ENCODE assay signal across 28 mouse cellular contexts in the genomic region with DNA sequence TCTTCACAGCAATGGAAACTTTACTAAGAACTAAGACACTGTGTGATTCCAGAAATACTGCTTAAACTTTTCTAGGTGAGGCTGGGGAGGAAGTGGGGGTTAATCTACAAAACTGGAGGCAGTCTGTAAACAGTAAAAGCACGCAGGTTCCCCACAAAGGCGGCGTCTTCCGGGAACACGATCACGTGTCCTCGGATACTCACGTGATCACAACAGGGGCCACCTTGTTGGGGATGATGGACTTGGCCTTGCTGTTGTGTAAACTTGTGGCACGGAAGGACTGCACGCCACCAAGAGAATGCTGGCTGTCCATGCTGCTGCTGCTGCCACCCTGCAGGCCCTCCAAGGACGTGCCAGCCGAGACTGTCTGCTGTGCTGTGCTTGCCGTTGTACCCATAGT. TPM values are rescaled to one million over a fixed set of nuclear protein-coding genes. Genes with fewer than 3 reads are reported as not detected.
A peak's percentile ranks its signal among the peaks of the same experiment; 100 is the strongest.
DNase-seq lines count a peak whose midpoint lies in the region; ATAC-seq and TF ChIP-seq lines count a peak whose summit lies in the region.
"Had no signal": no experiment of that assay in that cellular context is flagged by ENCODE, and none has a peak within 500 bp of the region (broad histone marks: within the 10 kb centered on the region; RNA-seq: fewer than 3 reads in every experiment).

No protein-coding gene starts in this region.

- WGBS in intestine, postnatal 0 days: 94% methylated on average over 13 of the region's 13 CpGs
- WGBS in heart, embryonic 10.5 days: 95% methylated on average over 13 of the region's 13 CpGs

- in situ Hi-C loops in ES-E14 (cut with MboI; ENCODE audit: low sequenced_read_pairs in 2 of 2, unreplicated experiment in 2 of 2): no loop called here

- peaks cover 20% of the 10 kb centered on the region for H3K9me3 ChIP-seq in megakaryocyte, embryonic 14.5 days
- H3K9me3 ChIP-seq in ES-E14 (ENCODE audit: control insufficient read depth, insufficient read depth, low read depth, low read length): no peaks in the 10 kb centered on the region
- no peaks in the 10 kb centered on the region for H3K9me3 ChIP-seq in intestine, postnatal 0 days (ENCODE audit: control insufficient read depth)
- H3K9me3 ChIP-seq in heart, embryonic 10.5 days: no peaks in the 10 kb centered on the region
- H3K9me3 ChIP-seq: embryonic facial prominence, embryonic 13.5 days; embryonic facial prominence, embryonic 15.5 days had no signal

- no peak for TF ChIP-seq CTCF in intestine, postnatal 0 days (IDR thresholded peaks at IDR 0.05; ENCODE audit: low read depth)

- DNase-seq in ES-E14 (ENCODE audit: low read depth, low spot score) (no peak), ZHBTc4 (ENCODE audit: low read depth, low spot score) (peak; percentile 70)
- DNase-seq in heart, embryonic 10.5 days (ENCODE audit: low spot score): no peak
- DNase-seq: adrenal gland, adult 2 months; adrenal gland, postnatal 10 days; adrenal gland, postnatal 25 days; cerebellum, adult 11 months; cerebellum, adult 18-20 months; cerebellum, adult 8-10 months; cerebellum, adult 9-11 months; cerebellum, postnatal 36 days; embryo, embryonic 11 days had no signal

- H3K4me2 ChIP-seq in intestine, postnatal 0 days (replicated peaks; ENCODE audit: low read depth): no peak overlapping the region
- H3K4me2 ChIP-seq: embryonic facial prominence, embryonic 13.5 days; embryonic facial prominence, embryonic 15.5 days; forebrain, embryonic 12.5 days had no signal

- H3K27ac ChIP-seq in ES-E14 (ENCODE audit: insufficient read depth, low read depth, low read length, poor library complexity, severe bottlenecking): no peak overlapping the region
- H3K27ac ChIP-seq in intestine, postnatal 0 days (ENCODE audit: low read depth, low read length): no peak overlapping the region
- no peak overlapping the region for H3K27ac ChIP-seq in heart, embryonic 10.5 days
- H3K27ac ChIP-seq: embryonic facial prominence, embryonic 13.5 days; embryonic facial prominence, embryonic 15.5 days; forebrain, embryonic 10.5 days; forebrain, embryonic 12.5 days had no signal

- H3K36me3 ChIP-seq in megakaryocyte, embryonic 14.5 days (replicated peaks; ENCODE audit: low read length): no peaks in the 10 kb centered on the region
- peaks cover 34% of the 10 kb centered on the region for H3K36me3 ChIP-seq in ES-E14 (ENCODE audit: control insufficient read depth, insufficient read depth, low read length, poor library complexity, severe bottlenecking)
- no peaks in the 10 kb centered on the region for H3K36me3 ChIP-seq in intestine, postnatal 0 days (ENCODE audit: control insufficient read depth, insufficient read depth)
- peaks cover 54% of the 10 kb centered on the region for H3K36me3 ChIP-seq in heart, embryonic 10.5 days

- peak overlapping the region; percentile 12; the same call in 1 of the 2 replicates for H3K9ac ChIP-seq in ES-E14 (ENCODE audit: insufficient read depth, low read depth, low read length, poor library complexity, severe bottlenecking)
- H3K9ac ChIP-seq in intestine, postnatal 0 days (ENCODE audit: low read depth, low read length): no peak overlapping the region
- H3K9ac ChIP-seq: embryonic facial prominence, embryonic 13.5 days; embryonic facial prominence, embryonic 15.5 days; forebrain, embryonic 12.5 days had no signal

- H3K27me3 ChIP-seq in megakaryocyte, embryonic 14.5 days (replicated peaks): peaks cover 31% of the 10 kb centered on the region
- H3K27me3 ChIP-seq in intestine, postnatal 0 days (replicated peaks; ENCODE audit: control insufficient read depth, insufficient read depth, low read length): no peaks in the 10 kb centered on the region
- peaks cover 6% of the 10 kb centered on the region; the same call in 1 of the 2 replicates for H3K27me3 ChIP-seq in heart, embryonic 10.5 days (ENCODE audit: insufficient read depth, poor library complexity, severe bottlenecking)
- H3K27me3 ChIP-seq: CH12.LX; embryonic facial prominence, embryonic 13.5 days; embryonic facial prominence, embryonic 15.5 days; forebrain, embryonic 12.5 days had no signal

- no peaks in the 10 kb centered on the region for H3K4me1 ChIP-seq in megakaryocyte, embryonic 14.5 days
- H3K4me1 ChIP-seq in ES-E14 (ENCODE audit: control insufficient read depth in 2 of 2, insufficient read depth in 2 of 2, low read length in 2 of 2, poor library complexity in 1 of 2): peaks cover 2 to 32% of the 10 kb centered on the region in 2 experiments; a peak in 3 of 4 replicates
- H3K4me1 ChIP-seq in intestine, postnatal 0 days (replicated peaks; ENCODE audit: control insufficient read depth, insufficient read depth, low read length): no peaks in the 10 kb centered on the region
- H3K4me1 ChIP-seq in heart, embryonic 10.5 days: peaks cover 21% of the 10 kb centered on the region
- H3K4me1 ChIP-seq: forebrain, embryonic 12.5 days had no signal

- ATAC-seq in megakaryocyte, adult 5-6 weeks (ENCODE audit: poor library complexity, severe bottlenecking): no peak
- ATAC-seq in intestine, postnatal 0 days: no peak
- ATAC-seq: CD4-positive, CD25-positive, alpha-beta regulatory T cell, adult 4 months; forebrain, embryonic 14.5 days; forebrain, embryonic 16.5 days had no signal

- H3K4me3 ChIP-seq in megakaryocyte, embryonic 14.5 days (replicated peaks): peak overlapping the region; percentile 33
- H3K4me3 ChIP-seq in ES-E14 (ENCODE audit: insufficient read depth in 1 of 2, low read depth in 1 of 2, low read length in 2 of 2, poor library complexity in 1 of 2, severe bottlenecking in 1 of 2): peak overlapping the region; percentile 14 to 31; a peak in 3 of 4 replicates
- H3K4me3 ChIP-seq in intestine, postnatal 0 days (ENCODE audit: low read depth, low read length): no peak overlapping the region
- no peak overlapping the region for H3K4me3 ChIP-seq in heart, embryonic 10.5 days
- H3K4me3 ChIP-seq: embryonic facial prominence, embryonic 13.5 days; embryonic facial prominence, embryonic 15.5 days; erythroblast, embryonic 14.5 days; forebrain, embryonic 10.5 days; forebrain, embryonic 12.5 days had no signal

TF ChIP-seq in ES-E14, 5 proteins besides CTCF, POLR2A, EP300 and RAD21:
- TF ChIP-seq ZC3H11A (IDR thresholded peaks at IDR 0.05; ENCODE audit: borderline replicate concordance, low read depth, low read length) (no peak), HCFC1 (IDR thresholded peaks at IDR 0.05; ENCODE audit: borderline replicate concordance, insufficient read depth, low read length) (no peak), MAFK (IDR thresholded peaks at IDR 0.05; ENCODE audit: insufficient read depth, low read depth, low read length) (no peak), CHD2 (IDR thresholded peaks at IDR 0.05; ENCODE audit: low read depth, low read length) (no peak), ZNF384 (IDR thresholded peaks at IDR 0.05; ENCODE audit: low read depth, low read length) (no peak)

RNA-seq across cellular contexts. Expression of gene Pald1, which starts 27.7 kb away (rescaled TPM):
- 0.30 TPM in 1 of 2 replicates, not detected in the other for polyA plus RNA-seq in megakaryocyte, embryonic 14.5 days (2012; ENCODE audit: insufficient read depth, low replicate concordance)
- total RNA-seq in megakaryocyte, adult 5-6 weeks (2015): 0.16 TPM in 1 of 2 replicates, not detected in the other
- 0.77 and 2.1 TPM in 2 replicates for total RNA-seq in megakaryocyte, adult 5-6 weeks (2017)
- total RNA-seq in ES-E14 (2012; rRNA removed): 102 and 216 TPM in 2 replicates
- polyA plus RNA-seq in intestine, postnatal 0 days (2015; fragmentation: Nextera tagmentation; extraction: Ambion mirVana): 4.1 and 4.4 TPM in 2 replicates
- polyA plus RNA-seq in heart, embryonic 10.5 days (2016; fragmentation: Nextera tagmentation; extraction: Ambion mirVana): 34.2 and 40.8 TPM in 2 replicates
- polyA plus RNA-seq: CD4-positive, CD25-positive, alpha-beta regulatory T cell, adult 4 months had no signal

RNA-seq across cellular contexts. Expression of gene Prf1, which starts 58.0 kb away (rescaled TPM):
- not detected in 2 replicates for polyA plus RNA-seq in megakaryocyte, embryonic 14.5 days (2012; ENCODE audit: insufficient read depth, low replicate concordance)
- 0.20 and 2.5 TPM in 2 replicates for total RNA-seq in megakaryocyte, adult 5-6 weeks (2015)
- total RNA-seq in megakaryocyte, adult 5-6 weeks (2017): 0.88 and 1.5 TPM in 2 replicates
- total RNA-seq in ES-E14 (2012; rRNA removed): not detected in 2 replicates
- not detected in 2 replicates for polyA plus RNA-seq in intestine, postnatal 0 days (2015; fragmentation: Nextera tagmentation; extraction: Ambion mirVana)
- not detected in 2 replicates for polyA plus RNA-seq in heart, embryonic 10.5 days (2016; fragmentation: Nextera tagmentation; extraction: Ambion mirVana)
- total RNA-seq: common myeloid progenitor, adult 5-6 weeks; MEL had no signal
- polyA plus RNA-seq: brain, embryonic 14.5 days; embryonic facial prominence, embryonic 11.5 days; embryonic facial prominence, embryonic 13.5 days; embryonic facial prominence, embryonic 15.5 days; erythroblast, embryonic 14.5 days; forebrain, embryonic 10.5 days; forebrain, embryonic 12.5 days; forebrain, embryonic 14.5 days; forebrain, embryonic 16.5 days had no signal

Comparison
In these comparisons a context has a peak if more than half of its experiments do, and no peak if none do; other contexts are left out.
1. H3K4me3 ChIP-seq: peak in megakaryocyte, embryonic 14.5 days (single experiment) and ES-E14 (2 of 2); none in intestine, postnatal 0 days (single experiment) and heart, embryonic 10.5 days (single experiment).